Mouse (Mus musculus): ENCODE measurements around the gene Cebpa.

DNA sequence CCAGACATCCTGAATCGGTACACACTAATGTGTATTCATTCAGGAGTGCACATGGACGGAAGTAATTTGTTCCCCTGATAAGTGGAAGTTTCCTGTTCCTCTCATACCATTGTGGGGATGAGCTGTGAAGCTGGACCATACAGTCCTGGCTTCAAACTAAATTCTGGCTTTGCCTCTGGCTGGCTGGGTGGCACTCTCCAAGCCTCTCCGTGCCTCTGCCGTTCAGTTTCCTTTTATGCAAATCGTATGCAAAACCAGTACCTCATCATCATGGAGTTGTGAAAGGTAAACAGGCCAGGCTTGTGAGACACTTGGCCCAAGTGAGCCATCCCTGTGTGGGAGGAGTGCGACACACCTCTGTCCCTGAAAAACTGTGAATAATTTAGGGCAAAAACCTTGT, 8.6 kb downstream of the Cebpa start:
- TF ChIP-seq CTCF (IDR thresholded peaks at IDR 0.05; ENCODE audit: low read depth), result no peak
- no peak for TF ChIP-seq EP300 (IDR thresholded peaks at IDR 0.05; ENCODE audit: low read depth)

Measured in heart, postnatal 0 days (tissue).